Comparison of ENCODE assay signal across 8 mouse cellular contexts in genomic region chr2:151008939-151009509, GRCm38 (mm10). TPM values are rescaled to one million over a fixed set of nuclear protein-coding genes. Genes with fewer than 3 reads are reported as not detected.
DNase-seq lines count a peak whose midpoint lies in the region; ATAC-seq lines count a peak whose summit lies in the region.

No protein-coding gene starts in this region.

- peak overlapping the region; percentile 74 for H3K27ac ChIP-seq in forebrain, embryonic 14.5 days (ENCODE audit: low read depth, low read length)
- peak overlapping the region; percentile 73 for H3K27ac ChIP-seq in lung, embryonic 15.5 days

- no peaks in the 10 kb centered on the region for H3K27me3 ChIP-seq in forebrain, embryonic 14.5 days (replicated peaks; ENCODE audit: control insufficient read depth, insufficient read depth, low read length)
- no peaks in the 10 kb centered on the region for H3K27me3 ChIP-seq in lung, embryonic 15.5 days

- H3K4me2 ChIP-seq in forebrain, embryonic 14.5 days (ENCODE audit: low read length), result peak overlapping the region; percentile 66
- H3K4me2 ChIP-seq in lung, embryonic 15.5 days, result peak overlapping the region; percentile 98

- peak overlapping the region; percentile 67 for H3K4me3 ChIP-seq in forebrain, embryonic 14.5 days (ENCODE audit: low read depth, low read length)
- H3K4me3 ChIP-seq in lung, embryonic 15.5 days, result peak overlapping the region; percentile 79

- under 1% methylated on average over 44 of the region's 57 CpGs for WGBS in forebrain, embryonic 14.5 days
- under 1% methylated on average over 49 of the region's 57 CpGs for WGBS in lung, embryonic 15.5 days

- no peaks in the 10 kb centered on the region for H3K9me3 ChIP-seq in forebrain, embryonic 14.5 days (replicated peaks; ENCODE audit: control insufficient read depth, low read length)
- no peaks in the 10 kb centered on the region for H3K9me3 ChIP-seq in lung, embryonic 15.5 days

- peak overlapping the region; percentile 90 for H3K9ac ChIP-seq in forebrain, embryonic 14.5 days (ENCODE audit: low read length)
- H3K9ac ChIP-seq in lung, embryonic 15.5 days, result peak overlapping the region; percentile 82

- H3K4me1 ChIP-seq in forebrain, embryonic 14.5 days (ENCODE audit: control insufficient read depth, insufficient read depth, low read length), result peaks cover 12% of the 10 kb centered on the region
- peaks cover 18% of the 10 kb centered on the region for H3K4me1 ChIP-seq in lung, embryonic 15.5 days

- H3K36me3 ChIP-seq in forebrain, embryonic 14.5 days (ENCODE audit: control insufficient read depth, insufficient read depth, low read length), result no peaks in the 10 kb centered on the region
- no peaks in the 10 kb centered on the region for H3K36me3 ChIP-seq in lung, embryonic 15.5 days

- peak; percentile 22 for DNase-seq in MEL-GATA-1-ER (ENCODE audit: extremely low read depth, low read depth)
- peak; percentile 28 for DNase-seq in cerebellum, adult 11 months
- DNase-seq in forebrain, embryonic 14.5 days (ENCODE audit: low spot score), result peak; percentile 84
- DNase-seq in heart, postnatal 4 days, result peak; percentile 75
- peak; percentile 62 for DNase-seq in layer of hippocampus, adult 9-11 months
- peak; percentile 83 for DNase-seq in ovary, postnatal 36 days (ENCODE audit: low spot score)
- peak; percentile 65 for DNase-seq in thymus, postnatal 4 days

- peak; percentile 95 for ATAC-seq in forebrain, embryonic 14.5 days
- peak; percentile 95 for ATAC-seq in lung, embryonic 15.5 days (ENCODE audit: borderline replicate concordance, extremely low read depth, low FRiP score, low TSS enrichment)

RNA-seq across cellular contexts. Expression of gene Ninl, which starts 30.2 kb away (rescaled TPM):
- polyA plus RNA-seq in forebrain, embryonic 14.5 days (2014; fragmentation: Nextera tagmentation; extraction: Ambion mirVana), result 7.3 and 7.7 TPM in 2 replicates
- 1 to 10 TPM; 1.7 to 2.5 TPM for total RNA-seq in heart, postnatal 4 days (2021)
- polyA plus RNA-seq in lung, embryonic 15.5 days (2015; fragmentation: Nextera tagmentation; extraction: Ambion mirVana), result 11.1 and 11.3 TPM in 2 replicates

RNA-seq across cellular contexts. Expression of gene Nanp, which starts 30.2 kb away (rescaled TPM):
- 38.1 and 38.3 TPM in 2 replicates for polyA plus RNA-seq in forebrain, embryonic 14.5 days (2014; fragmentation: Nextera tagmentation; extraction: Ambion mirVana)
- total RNA-seq in heart, postnatal 4 days (2021), result 1 to 10 TPM; 6.6 to 7.9 TPM
- polyA plus RNA-seq in lung, embryonic 15.5 days (2015; fragmentation: Nextera tagmentation; extraction: Ambion mirVana), result 49.6 and 51.9 TPM in 2 replicates

Comparison
In these comparisons a context has a peak if more than half of its experiments do, and no peak if none do; other contexts are left out.
1. Peak in every context shown above with its lines: DNase-seq, ATAC-seq, H3K4me3 ChIP-seq and H3K27ac ChIP-seq.
2. DNase-seq: peak in every context shown above with its lines; median percentile 84 in forebrain, embryonic 14.5 days; 83 in ovary, postnatal 36 days; 75 in heart, postnatal 4 days; 65 in thymus, postnatal 4 days; 62 in layer of hippocampus, adult 9-11 months; 28 in cerebellum, adult 11 months; 22 in MEL-GATA-1-ER.